Mouse (Mus musculus): Measurements from ENCODE around the gene Hs6st1. TPM values are rescaled to one million over a fixed set of nuclear protein-coding genes. Genes with fewer than 3 reads are reported as not detected.
"Not testable (repeated sequence)": the region's sequence is repeated elsewhere in the genome, so short reads cannot be mapped to it uniquely, and the experiment has no call there.

Gene Hs6st1
- polyA plus RNA-seq (2016; fragmentation: Nextera tagmentation; extraction: Ambion mirVana): 9.2 and 18.3 TPM in 2 replicates

DNA sequence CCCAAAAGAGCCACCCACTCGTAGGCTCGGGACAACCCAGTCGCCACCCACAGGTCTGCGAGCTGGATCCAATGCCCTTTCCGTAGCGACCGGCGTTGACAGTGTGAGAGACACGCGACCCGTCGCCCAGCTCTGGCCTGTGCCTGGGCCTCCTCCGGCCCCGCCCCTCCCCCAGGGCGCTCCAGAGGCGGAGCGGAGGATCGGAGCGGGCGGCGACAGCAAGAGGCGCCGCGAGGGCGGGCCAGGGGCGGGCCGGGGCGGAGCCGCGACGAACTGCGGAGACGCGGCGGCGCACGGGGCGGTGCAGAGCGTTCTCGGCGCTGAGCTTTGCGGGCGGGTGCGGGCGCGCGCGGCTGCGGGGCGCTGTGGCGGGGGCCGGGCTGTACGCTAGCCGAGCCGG is at the start of gene Hs6st1:
Gene Hs6st1, plus strand, starts transcription at position 325 of the 400 bp plus-strand sequence.
- Histone ChIP-seq H3K9ac (peak within 1 kb of the TSS; percentile 87), H3K27ac (0 out of 2 replicates have a peak within 1 kb of the TSS, but pooled peaks have one; percentile 23), H3K4me1 (peaks cover 56% of the 10 kb centered on the region), H3K27me3 (peaks cover 3% of the 10 kb centered on the region; the same call in 1 of the 2 replicates), H3K9me3 (no peaks in the 10 kb centered on the region), H3K4me3 (peak within 1 kb of the TSS; percentile 71), H3K4me2 (replicated peaks) (peak within 1 kb of the TSS; percentile 98), H3K36me3 (no peaks in the 10 kb centered on the region)
- ATAC-seq (ENCODE audit: insufficient number of reproducible peaks, insufficient read depth, low FRiP score, low TSS enrichment): peak; percentile 85
- under 1% methylated on average over 48 of the region's 55 CpGs for WGBS

DNA sequence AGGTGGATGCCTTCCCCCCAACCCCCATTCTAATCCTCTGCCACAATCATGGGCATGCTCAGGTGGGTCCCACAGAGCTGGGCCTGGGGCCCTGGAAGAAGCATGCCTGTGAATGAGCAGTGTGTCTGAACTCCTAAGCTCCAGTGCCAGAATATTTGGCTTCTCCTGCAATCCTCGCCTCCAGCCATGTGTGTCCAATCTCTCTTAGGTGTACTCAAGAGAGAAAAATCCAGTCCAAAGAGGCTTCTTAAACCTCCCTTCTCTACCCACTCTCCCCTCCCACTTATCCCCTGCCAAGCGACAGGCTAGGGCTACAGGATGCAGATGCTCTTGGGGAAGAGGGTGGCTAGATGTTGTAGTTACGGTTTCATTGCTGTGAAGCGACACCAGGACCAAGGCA is 49.6 kb upstream of the Hs6st1 start:
- Histone ChIP-seq H3K36me3 (no peaks in the 10 kb centered on the region), H3K9ac (no peak overlapping the region), H3K4me2 (replicated peaks) (no peak overlapping the region), H3K4me1 (peaks cover 18% of the 10 kb centered on the region), H3K9me3 (peaks cover 4% of the 10 kb centered on the region; the same call in 1 of the 2 replicates), H3K27ac (peak overlapping the region; percentile 36; the same call in 1 of the 2 replicates), H3K4me3 (no peak overlapping the region), H3K27me3 (no peaks in the 10 kb centered on the region)
- WGBS: 80% methylated on average over 4 of the region's 4 CpGs
- no peak for ATAC-seq (ENCODE audit: insufficient number of reproducible peaks, insufficient read depth, low FRiP score, low TSS enrichment)

GRCm38 (mm10) chr1:36019161-36019560 is 49.0 kb upstream of the Hs6st1 start:
- no peaks in the 10 kb centered on the region for H3K27me3 ChIP-seq
- H3K9me3 ChIP-seq: peaks cover 4% of the 10 kb centered on the region; the same call in 1 of the 2 replicates
- no peaks in the 10 kb centered on the region for H3K36me3 ChIP-seq
- H3K27ac ChIP-seq: no peak overlapping the region; the same call in 1 of the 2 replicates
- no peak overlapping the region for H3K4me2 ChIP-seq (replicated peaks)
- H3K9ac ChIP-seq: no peak overlapping the region
- ATAC-seq (ENCODE audit: insufficient number of reproducible peaks, insufficient read depth, low FRiP score, low TSS enrichment): no peak
- no peak overlapping the region for H3K4me3 ChIP-seq
- H3K4me1 ChIP-seq: peaks cover 18% of the 10 kb centered on the region
- 80% methylated on average over 2 of the region's 2 CpGs for WGBS

GRCm38 (mm10) chr1:36020315-36020714 is 47.9 kb upstream of the Hs6st1 start:
- 91% methylated on average over 4 of the region's 4 CpGs for WGBS
- ATAC-seq (ENCODE audit: insufficient number of reproducible peaks, insufficient read depth, low FRiP score, low TSS enrichment): no peak

GRCm38 (mm10) chr1:36030421-36030821 is 37.8 kb upstream of the Hs6st1 start:
- Histone ChIP-seq H3K27ac (peak overlapping the region; percentile 46; the same call in 1 of the 2 replicates), H3K27me3 (no peaks in the 10 kb centered on the region), H3K9ac (no peak overlapping the region), H3K4me2 (replicated peaks) (no peak overlapping the region), H3K9me3 (no peaks in the 10 kb centered on the region), H3K4me1 (peaks cover 12% of the 10 kb centered on the region), H3K4me3 (no peak overlapping the region), H3K36me3 (no peaks in the 10 kb centered on the region)
- ATAC-seq (ENCODE audit: insufficient number of reproducible peaks, insufficient read depth, low FRiP score, low TSS enrichment): no peak
- 37% methylated on average over 10 of the region's 10 CpGs for WGBS

More at GRCm38 (mm10) chr1:36020315-36020714, 47.9 kb upstream of the Hs6st1 start:
- Histone ChIP-seq H3K4me1 (peaks cover 18% of the 10 kb centered on the region), H3K27me3 (no peaks in the 10 kb centered on the region), H3K9ac (no peak overlapping the region), H3K27ac (no peak overlapping the region), H3K9me3 (peaks cover 4% of the 10 kb centered on the region; the same call in 1 of the 2 replicates), H3K36me3 (no peaks in the 10 kb centered on the region), H3K4me3 (no peak overlapping the region), H3K4me2 (replicated peaks) (no peak overlapping the region)

DNA sequence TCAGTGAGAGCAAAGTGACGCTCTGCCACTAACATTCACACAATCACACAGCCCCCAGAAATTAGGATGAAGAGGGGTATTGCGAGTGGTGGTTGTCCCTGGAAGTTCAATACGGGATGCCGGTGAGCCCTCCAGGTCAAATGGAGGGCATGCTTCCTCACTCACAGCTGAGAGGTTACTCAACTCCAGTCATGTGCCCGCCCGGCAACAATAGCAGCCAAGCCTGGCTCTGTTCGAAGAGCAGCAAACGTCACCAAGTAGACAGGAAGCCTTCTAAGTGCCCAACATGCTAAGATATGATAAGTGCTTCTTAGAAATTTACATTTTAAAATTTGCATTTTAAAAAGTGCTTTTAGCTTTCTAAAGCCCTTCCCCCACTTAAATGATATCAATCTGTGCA is 29.4 kb upstream of the Hs6st1 start:
- 90% methylated on average over 8 of the region's 8 CpGs for WGBS
- no peak overlapping the region for H3K4me3 ChIP-seq
- H3K4me2 ChIP-seq (replicated peaks): no peak overlapping the region
- no peaks in the 10 kb centered on the region for H3K36me3 ChIP-seq
- 0 out of 2 replicates have a peak, but pooled peaks cover 7% of the 10 kb centered on the region for H3K9me3 ChIP-seq
- no peak for ATAC-seq (ENCODE audit: insufficient number of reproducible peaks, insufficient read depth, low FRiP score, low TSS enrichment)
- H3K27me3 ChIP-seq: no peaks in the 10 kb centered on the region
- H3K27ac ChIP-seq: no peak overlapping the region
- no peak overlapping the region for H3K9ac ChIP-seq
- no peaks in the 10 kb centered on the region for H3K4me1 ChIP-seq

DNA sequence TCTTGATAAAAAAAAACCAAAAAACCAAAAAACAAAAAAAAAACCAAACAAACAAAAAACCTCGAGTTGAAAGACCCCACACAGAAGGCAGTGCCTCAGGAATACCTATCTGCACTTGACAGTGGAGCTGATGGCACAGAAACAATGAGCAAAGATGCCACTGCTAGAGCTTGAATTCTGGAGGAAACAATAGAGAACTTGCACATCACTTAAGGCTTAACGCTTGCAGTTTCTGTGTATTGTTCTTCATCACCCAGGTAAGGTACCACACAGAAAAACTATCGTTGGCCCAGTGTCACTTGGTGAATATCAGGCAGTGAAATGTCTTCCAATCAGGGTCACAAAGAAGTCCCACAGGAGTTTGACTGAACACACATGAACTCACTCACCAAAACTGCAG is 26.1 kb upstream of the Hs6st1 start:
- Histone ChIP-seq H3K27ac (no peak overlapping the region), H3K36me3 (no peaks in the 10 kb centered on the region), H3K4me1 (no peaks in the 10 kb centered on the region), H3K27me3 (no peaks in the 10 kb centered on the region), H3K9ac (no peak overlapping the region), H3K4me3 (no peak overlapping the region), H3K9me3 (0 out of 2 replicates have a peak, but pooled peaks cover 10% of the 10 kb centered on the region), H3K4me2 (replicated peaks) (no peak overlapping the region)
- ATAC-seq (ENCODE audit: insufficient number of reproducible peaks, insufficient read depth, low FRiP score, low TSS enrichment): no peak
- 82% methylated on average over 3 of the region's 3 CpGs for WGBS

GRCm38 (mm10) chr1:36043793-36044192 is 24.4 kb upstream of the Hs6st1 start:
- not testable (repeated sequence) for H3K27me3 ChIP-seq; H3K27ac ChIP-seq; H3K4me2 ChIP-seq (replicated peaks); H3K36me3 ChIP-seq; H3K9me3 ChIP-seq; H3K4me1 ChIP-seq; H3K4me3 ChIP-seq; ATAC-seq (ENCODE audit: insufficient number of reproducible peaks, insufficient read depth, low FRiP score, low TSS enrichment); H3K9ac ChIP-seq
- WGBS: 95% methylated on average over 5 of the region's 5 CpGs

GRCm38 (mm10) chr1:36044288-36044687 is 23.9 kb upstream of the Hs6st1 start:
- no peak overlapping the region for H3K4me2 ChIP-seq (replicated peaks)
- H3K36me3 ChIP-seq: no peaks in the 10 kb centered on the region
- no peaks in the 10 kb centered on the region for H3K4me1 ChIP-seq
- H3K4me3 ChIP-seq: no peak overlapping the region
- H3K27ac ChIP-seq: no peak overlapping the region
- no peaks in the 10 kb centered on the region for H3K27me3 ChIP-seq
- no peak overlapping the region for H3K9ac ChIP-seq
- H3K9me3 ChIP-seq: 0 out of 2 replicates have a peak, but pooled peaks cover 10% of the 10 kb centered on the region
- ATAC-seq (ENCODE audit: insufficient number of reproducible peaks, insufficient read depth, low FRiP score, low TSS enrichment): no peak
- WGBS: 91% methylated on average over 4 of the region's 4 CpGs

- no peak for ATAC-seq (ENCODE audit: insufficient number of reproducible peaks, insufficient read depth, low FRiP score, low TSS enrichment)
- no peaks in the 10 kb centered on the region for H3K27me3 ChIP-seq
- no peak overlapping the region for H3K27ac ChIP-seq
- no peaks in the 10 kb centered on the region for H3K4me1 ChIP-seq
- H3K4me2 ChIP-seq (replicated peaks): no peak overlapping the region
- no peaks in the 10 kb centered on the region for H3K36me3 ChIP-seq
- 87% methylated on average over 5 of the region's 5 CpGs for WGBS
- H3K9me3 ChIP-seq: no peaks in the 10 kb centered on the region
- no peak overlapping the region for H3K4me3 ChIP-seq
- no peak overlapping the region for H3K9ac ChIP-seq
Observed at GRCm38 (mm10) chr1:36052672-36053071, 15.5 kb upstream of the Hs6st1 start.

DNA sequence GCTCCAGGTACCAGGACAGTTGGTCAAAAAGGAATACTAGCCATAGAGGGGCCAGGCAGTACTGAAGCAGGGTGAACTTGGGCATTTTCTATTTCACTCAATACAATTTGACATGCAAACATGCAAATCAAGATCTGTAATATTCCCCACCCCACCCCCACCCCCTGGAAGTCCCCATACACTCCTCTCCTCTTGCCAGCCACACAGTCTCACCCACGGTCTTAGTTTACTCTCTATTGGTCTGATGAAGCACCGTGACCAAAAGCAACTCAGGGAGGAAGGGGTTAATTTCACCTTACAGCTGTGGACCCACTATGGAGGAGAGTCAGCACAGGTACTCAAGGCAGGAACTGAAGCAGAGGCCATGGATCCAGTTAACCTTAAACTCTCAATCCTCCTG is 14.6 kb upstream of the Hs6st1 start:
- Histone ChIP-seq H3K4me1 (no peaks in the 10 kb centered on the region), H3K27me3 (no peaks in the 10 kb centered on the region), H3K27ac (no peak overlapping the region), H3K4me2 (replicated peaks) (no peak overlapping the region), H3K9ac (no peak overlapping the region), H3K36me3 (no peaks in the 10 kb centered on the region), H3K9me3 (no peaks in the 10 kb centered on the region), H3K4me3 (no peak overlapping the region)
- WGBS: 89% methylated on average over 2 of the region's 2 CpGs
- ATAC-seq (ENCODE audit: insufficient number of reproducible peaks, insufficient read depth, low FRiP score, low TSS enrichment): no peak

GRCm38 (mm10) chr1:36054182-36054966 is 13.8 kb upstream of the Hs6st1 start:
- no peak overlapping the region for H3K27ac ChIP-seq
- H3K9ac ChIP-seq: no peak overlapping the region
- H3K4me3 ChIP-seq: no peak overlapping the region
- no peak overlapping the region for H3K4me2 ChIP-seq (replicated peaks)
- no peaks in the 10 kb centered on the region for H3K4me1 ChIP-seq
- H3K27me3 ChIP-seq: no peaks in the 10 kb centered on the region
- H3K9me3 ChIP-seq: no peaks in the 10 kb centered on the region
- no peaks in the 10 kb centered on the region for H3K36me3 ChIP-seq
- WGBS: 81% methylated on average over 9 of the region's 9 CpGs
- no peak for ATAC-seq (ENCODE audit: insufficient number of reproducible peaks, insufficient read depth, low FRiP score, low TSS enrichment)

Measured in embryonic facial prominence, embryonic 12.5 days (tissue).